Mouse (Mus musculus) intestine, postnatal 0 days (tissue): ENCODE results near the gene Tmem42. TPM values are rescaled to one million over a fixed set of nuclear protein-coding genes. Genes with fewer than 3 reads are reported as not detected.

Experiments used
- ATAC-seq: fragments of 200-750 bp; cut with Nextera tagmentation; 2 replicates; pipeline ENCODE4 v1.8.0; 2017; ENCODE audit warnings: mild to moderate bottlenecking, moderate TSS enrichment, moderate library complexity
- H3K27ac ChIP-seq: fragments of 300-500 bp; sonication (generic); 2 replicates; pipeline ENCODE4 v1.5.1; 2014; ENCODE audit warnings: mild to moderate bottlenecking, low read depth, low read length, moderate library complexity
- H3K27me3 ChIP-seq: fragments of 300-500 bp; sonication (generic); replicated peaks from 2 replicates; pipeline ENCODE4 v1.6.1; 2014; ENCODE audit warnings: low read length, mixed read lengths; ENCODE audit not compliant: control insufficient read depth, insufficient read depth
- H3K36me3 ChIP-seq: fragments of 300-500 bp; sonication (generic); 2 replicates; pipeline ENCODE4 v1.6.1; 2014; ENCODE audit warnings: mild to moderate bottlenecking, moderate library complexity; ENCODE audit not compliant: control insufficient read depth, insufficient read depth
- H3K4me1 ChIP-seq: fragments of 300-500 bp; sonication (generic); replicated peaks from 2 replicates; pipeline ENCODE4 v1.6.1; 2014; ENCODE audit warnings: antibody characterized with exemption, low read length, mixed read lengths; ENCODE audit not compliant: control insufficient read depth, insufficient read depth
- H3K4me2 ChIP-seq: fragments of 300-500 bp; sonication (generic); replicated peaks from 2 replicates; pipeline ENCODE4 v1.6.1; 2014; ENCODE audit warnings: low read depth, mild to moderate bottlenecking, moderate library complexity
- H3K4me3 ChIP-seq: fragments of 300-500 bp; sonication (generic); 2 replicates; pipeline ENCODE4 v1.5.1; 2014; ENCODE audit warnings: low read depth, low read length
- H3K9ac ChIP-seq: fragments of 300-500 bp; sonication (generic); 2 replicates; pipeline ENCODE4 v1.6.1; 2014; ENCODE audit warnings: mild to moderate bottlenecking, low read depth, low read length
- H3K9me3 ChIP-seq: fragments of 300-500 bp; sonication (generic); 2 replicates; pipeline ENCODE4 v1.6.1; 2016; ENCODE audit warnings: mixed run types; ENCODE audit not compliant: control insufficient read depth
- CTCF ChIP-seq: sonication (generic); IDR thresholded peaks from 2 replicates; pipeline ENCODE4 v1.5.1; 2016; ENCODE audit warnings: low read depth, mild to moderate bottlenecking, control low read depth, antibody characterized with exemption, moderate library complexity
- WGBS: fragments of 180-500 bp; shearing (Covaris S2); extraction: QIAGEN DNeasy Blood & Tissue Kit; methylation state at CpG from one replicate; pipeline ENCODE4 v1.1.7; 2014; 5-methylcytosine and 5-hydroxymethylcytosine counted together
- polyA plus RNA-seq: library from polyadenylated mRNA; unstranded; fragments of >200 nt; fragmentation: Nextera tagmentation; extraction: Ambion mirVana; gene quantifications from 2 replicates; pipeline ENCODE4 v1.2.1, GENCODE M21; 2015

Tmem42 gene
- 25.9 and 26.2 TPM in 2 replicates for polyA plus RNA-seq

DNA sequence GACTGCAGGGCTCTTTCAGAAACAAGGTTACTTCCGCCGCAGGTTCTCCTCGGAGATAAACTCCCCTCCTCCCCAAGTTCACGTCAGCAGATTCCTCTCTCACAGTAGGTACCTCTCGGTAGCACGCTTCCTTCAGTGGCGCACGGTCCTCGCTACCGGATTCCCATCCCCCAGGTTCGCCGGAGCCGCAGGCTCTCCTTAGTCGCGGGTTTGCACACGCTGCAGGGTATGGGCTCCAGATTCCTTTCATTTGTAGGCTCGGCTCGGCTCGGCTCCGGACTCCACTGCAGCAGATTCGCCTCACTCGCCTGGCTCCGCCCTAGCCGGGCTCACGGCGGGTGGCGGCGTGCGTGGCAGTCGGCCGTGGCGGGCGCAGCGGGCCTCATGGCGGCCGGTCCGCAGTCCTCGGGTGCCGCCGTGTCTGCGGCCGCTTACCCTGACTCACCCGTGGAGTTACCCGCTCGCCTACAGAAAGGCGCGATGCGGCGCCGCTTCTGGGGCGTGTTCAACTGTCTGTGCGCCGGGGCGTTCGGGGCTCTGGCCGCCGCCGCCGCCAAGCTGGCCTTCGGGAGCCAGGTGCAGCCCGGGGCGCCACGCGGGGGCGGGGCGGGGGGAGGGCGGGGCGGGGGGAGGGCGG, at the start of gene Tmem42:
Tmem42 (plus strand) TSS at position 332 of the 637 bp plus-strand sequence.
- Histone ChIP-seq H3K36me3 (no peaks in the 10 kb centered on the region), H3K9me3 (no peaks in the 10 kb centered on the region), H3K4me1 (peaks cover 5% of the 10 kb centered on the region; the same call in 1 of the 2 replicates), H3K4me3 (peak within 1 kb of the TSS; percentile 70), H3K9ac (peak within 1 kb of the TSS; percentile 62), H3K4me2 (peak within 1 kb of the TSS; percentile 76), H3K27ac (peak within 1 kb of the TSS; percentile 88), H3K27me3 (no peaks in the 10 kb centered on the region)
- under 1% methylated on average over 51 of the region's 69 CpGs for WGBS
- ATAC-seq, result peak; percentile 99
- TF ChIP-seq CTCF, result no peak

DNA sequence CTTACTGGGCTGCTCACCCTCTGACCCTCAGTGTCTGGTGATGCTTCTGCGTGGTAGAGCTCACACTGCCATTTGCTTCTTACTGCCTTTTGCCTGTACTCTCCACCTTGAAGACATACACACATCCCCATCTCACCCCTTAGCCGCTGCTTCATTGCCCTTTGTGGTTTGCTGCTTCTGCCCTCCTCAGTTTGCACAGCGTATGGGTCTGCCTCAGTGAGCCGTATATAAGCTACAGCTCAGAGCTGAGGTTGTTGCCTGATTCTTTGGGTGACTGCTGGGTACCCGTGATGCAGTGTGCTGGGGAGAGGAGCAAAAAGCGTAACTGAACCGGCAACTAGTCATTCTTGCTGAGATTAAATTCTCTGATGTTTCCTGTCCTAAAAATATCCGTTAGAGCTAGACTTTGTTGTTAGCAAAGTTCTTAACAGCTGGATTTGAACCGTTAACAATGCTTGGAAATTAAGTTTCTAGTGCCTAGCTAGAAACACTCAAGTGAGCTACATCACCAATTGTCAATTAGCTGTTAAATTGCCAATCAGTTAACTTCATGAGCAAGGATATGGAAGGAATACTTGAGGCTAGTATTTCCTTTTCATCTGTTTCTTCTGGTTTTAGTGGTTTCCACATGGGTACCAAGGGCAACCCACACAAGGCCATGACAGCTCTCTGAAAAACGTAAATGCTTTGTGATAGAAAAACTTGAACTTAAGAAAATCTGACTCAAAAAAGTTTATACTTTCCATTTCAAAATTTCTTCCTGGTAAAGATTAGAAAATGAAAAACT, 22.5 kb upstream of the Tmem42 start:
- Histone ChIP-seq H3K4me3 (no peak overlapping the region), H3K9ac (no peak overlapping the region), H3K4me1 (no peaks in the 10 kb centered on the region), H3K9me3 (no peaks in the 10 kb centered on the region), H3K27me3 (no peaks in the 10 kb centered on the region), H3K36me3 (peaks cover 42% of the 10 kb centered on the region), H3K27ac (no peak overlapping the region), H3K4me2 (no peak overlapping the region)
- 93% methylated on average over 10 of the region's 10 CpGs for WGBS
- no peak for ATAC-seq
- TF ChIP-seq CTCF, result no peak

DNA sequence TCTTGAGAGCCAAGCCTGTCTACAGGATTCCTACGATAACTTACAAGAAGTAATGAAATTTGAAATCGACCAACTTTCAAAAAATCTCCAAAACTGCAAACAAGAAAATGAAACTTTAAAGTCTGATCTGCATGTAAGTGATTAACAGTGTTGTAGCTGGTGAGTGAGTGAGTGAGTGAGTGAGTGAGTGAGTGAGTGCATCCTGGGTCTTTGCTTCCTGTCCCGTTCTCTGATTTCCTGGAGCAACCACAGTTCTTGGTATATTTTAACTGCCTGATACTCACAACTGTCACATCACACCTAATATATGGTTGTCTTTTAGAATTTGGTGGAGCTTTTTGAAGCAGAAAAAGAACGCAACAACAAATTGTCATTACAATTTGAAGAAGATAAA, 21.9 kb upstream of the Tmem42 start:
- Histone ChIP-seq H3K4me3 (no peak overlapping the region), H3K27ac (no peak overlapping the region), H3K36me3 (peaks cover 46% of the 10 kb centered on the region), H3K9me3 (no peaks in the 10 kb centered on the region), H3K9ac (no peak overlapping the region), H3K4me2 (no peak overlapping the region), H3K4me1 (no peaks in the 10 kb centered on the region), H3K27me3 (no peaks in the 10 kb centered on the region)
- WGBS, result 94% methylated on average over 4 of the region's 4 CpGs
- no peak for TF ChIP-seq CTCF
- ATAC-seq, result no peak

DNA sequence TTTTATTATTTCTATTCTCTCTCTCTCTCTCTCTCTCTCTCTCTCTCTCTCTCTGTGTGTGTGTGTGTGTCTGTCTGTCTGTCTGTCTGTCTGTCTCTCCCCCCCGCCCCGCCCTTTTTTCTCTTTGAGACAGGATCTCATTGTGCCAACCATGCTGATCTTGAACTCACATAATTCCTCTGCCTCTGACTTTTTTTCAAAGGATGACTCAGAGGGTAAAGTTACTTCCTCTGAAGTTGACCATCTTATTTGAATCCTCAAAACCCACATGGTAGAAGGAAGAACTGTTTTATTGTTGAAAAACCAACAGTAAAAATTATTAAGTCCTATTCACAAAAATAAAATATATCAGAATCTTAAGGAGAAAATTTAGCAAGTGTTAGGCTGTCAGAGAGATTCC, 16.4 kb upstream of the Tmem42 start:
- no peak for TF ChIP-seq CTCF
- ATAC-seq, result no peak
- peaks cover 60% of the 10 kb centered on the region for H3K36me3 ChIP-seq
- no peak overlapping the region for H3K27ac ChIP-seq
- H3K4me1 ChIP-seq, result no peaks in the 10 kb centered on the region
- H3K4me3 ChIP-seq, result no peak overlapping the region
- no peaks in the 10 kb centered on the region for H3K27me3 ChIP-seq
- no peak overlapping the region for H3K4me2 ChIP-seq
- 100% methylated on average over 2 of the region's 2 CpGs for WGBS
- H3K9me3 ChIP-seq, result no peaks in the 10 kb centered on the region
- no peak overlapping the region for H3K9ac ChIP-seq

DNA sequence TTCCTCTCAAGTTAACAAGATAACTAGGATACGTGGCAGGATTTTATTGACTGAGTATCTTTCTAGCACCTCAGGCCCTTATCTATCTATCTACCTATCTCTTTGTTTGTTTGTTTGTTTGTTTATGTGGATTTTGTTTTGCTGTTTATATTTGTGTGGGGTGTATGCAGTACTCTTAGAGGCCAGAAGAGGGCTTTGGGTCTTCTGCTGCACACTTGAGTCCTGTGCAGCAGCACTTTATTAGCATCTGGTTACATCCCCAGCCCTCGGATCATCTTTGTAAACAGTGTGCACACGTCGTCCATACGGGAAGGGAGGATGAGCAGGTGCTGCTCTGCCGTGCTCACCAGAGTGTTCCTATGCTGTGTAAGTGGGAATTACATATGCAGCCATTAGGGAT, 15.1 kb upstream of the Tmem42 start:
- H3K9ac ChIP-seq, result no peak overlapping the region
- no peak overlapping the region for H3K4me3 ChIP-seq
- H3K36me3 ChIP-seq, result peaks cover 55% of the 10 kb centered on the region
- no peak for ATAC-seq
- no peaks in the 10 kb centered on the region for H3K4me1 ChIP-seq
- peak; percentile 63 for TF ChIP-seq CTCF
- no peaks in the 10 kb centered on the region for H3K9me3 ChIP-seq
- 59% methylated on average over 6 of the region's 6 CpGs for WGBS
- H3K27me3 ChIP-seq, result no peaks in the 10 kb centered on the region
- no peak overlapping the region for H3K27ac ChIP-seq
- H3K4me2 ChIP-seq, result no peak overlapping the region

DNA sequence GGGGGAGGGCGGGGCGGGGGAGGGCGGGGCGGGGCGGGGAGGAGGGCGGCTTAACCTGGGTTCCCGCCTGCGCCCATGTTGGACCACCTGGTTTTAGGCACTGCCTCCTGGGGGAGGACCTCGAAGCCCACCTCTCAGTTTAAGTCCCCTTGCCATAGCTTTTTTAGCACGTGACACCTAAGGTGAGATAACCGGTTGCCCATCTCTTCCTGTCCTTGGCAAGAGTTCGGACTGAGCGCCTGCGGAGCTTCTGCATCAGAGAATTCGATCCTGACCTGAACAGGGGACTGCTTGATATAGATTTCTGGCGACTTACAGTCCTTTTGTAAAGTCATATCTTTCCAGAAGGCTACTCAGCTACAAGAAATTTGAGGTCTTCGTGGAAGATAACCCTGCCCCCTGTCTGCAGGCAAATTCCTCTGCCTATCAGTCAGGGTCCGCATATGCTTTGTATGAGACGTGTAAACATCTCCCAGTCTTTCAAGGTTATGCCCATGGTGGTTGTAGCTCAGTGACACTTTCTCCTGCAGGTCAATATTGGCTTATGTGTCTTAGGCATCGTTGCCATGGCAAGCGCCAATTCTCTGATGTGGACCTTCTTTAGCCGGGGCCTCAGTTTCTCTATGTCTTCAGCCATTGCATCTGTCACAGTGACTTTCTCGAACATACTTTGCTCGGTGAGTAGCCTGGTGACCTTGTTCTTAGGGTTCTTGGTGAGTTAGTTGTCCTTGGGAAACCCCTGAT, 682 bp downstream of the Tmem42 start:
- no peak overlapping the region for H3K9ac ChIP-seq
- H3K4me3 ChIP-seq, result peak overlapping the region; percentile 70
- H3K4me1 ChIP-seq, result peaks cover 5% of the 10 kb centered on the region; the same call in 1 of the 2 replicates
- H3K9me3 ChIP-seq, result no peaks in the 10 kb centered on the region
- H3K4me2 ChIP-seq, result peak overlapping the region; percentile 76
- H3K27ac ChIP-seq, result no peak overlapping the region
- peak; percentile 31 for TF ChIP-seq CTCF
- ATAC-seq, result no peak
- H3K27me3 ChIP-seq, result no peaks in the 10 kb centered on the region
- no peaks in the 10 kb centered on the region for H3K36me3 ChIP-seq
- 30% methylated on average over 19 of the region's 24 CpGs for WGBS
